Mouse (Mus musculus) heart, adult 18-20 months (tissue): ENCODE measurements around the gene Qdpr. TPM values are rescaled to one million over a fixed set of nuclear protein-coding genes. Genes with fewer than 3 reads are reported as not detected.
"Not testable (repeated sequence)": the region's sequence is repeated elsewhere in the genome, so short reads cannot be mapped to it uniquely, and the experiment has no call there.

Experiments
- DNase-seq, 2 experiments: peaks; one replicate each; pipeline ENCODE4 v3.0.0; 2021 to 2022; ENCODE audit warnings: mixed read lengths in 1 of 2
- total RNA-seq, 2 experiments: library from RNA; stranded (reverse); gene quantifications; 2 replicates each; pipeline ENCODE4 v1.2.3; 2021

The Qdpr gene
- total RNA-seq, 2 experiments from 2014 or later: 90.5 to 92.1 TPM

DNA sequence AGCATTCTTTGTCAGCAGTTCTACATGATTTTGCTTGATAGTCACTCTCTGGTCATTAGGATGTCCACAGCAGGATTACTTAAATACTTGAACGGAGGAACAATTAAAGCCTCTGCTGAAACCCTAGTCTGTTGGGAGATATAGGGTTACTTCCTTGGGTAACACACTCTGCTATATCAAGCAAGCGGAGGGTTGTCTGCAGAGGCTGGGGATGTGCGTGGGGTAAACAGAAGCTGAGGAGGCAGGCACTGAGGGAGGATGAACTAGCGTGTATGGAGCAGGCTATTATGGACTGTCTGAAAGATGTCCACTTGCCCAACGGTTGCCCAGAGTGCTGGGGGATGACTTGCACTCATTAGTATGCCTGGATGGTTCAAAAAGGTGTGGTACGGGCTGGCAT is 3.4 kb upstream of the Qdpr start, which contains the start of gene Clrn2:
Gene Clrn2 (plus strand): TSS at position 301 of the 400 bp plus-strand sequence.
- DNase-seq: no peak

- DNase-seq: peak in 1 of 2 experiments; percentile 14
Observed at GRCm38 (mm10) chr5:45449206-45449605, 830 bp downstream of the Qdpr start.

DNA sequence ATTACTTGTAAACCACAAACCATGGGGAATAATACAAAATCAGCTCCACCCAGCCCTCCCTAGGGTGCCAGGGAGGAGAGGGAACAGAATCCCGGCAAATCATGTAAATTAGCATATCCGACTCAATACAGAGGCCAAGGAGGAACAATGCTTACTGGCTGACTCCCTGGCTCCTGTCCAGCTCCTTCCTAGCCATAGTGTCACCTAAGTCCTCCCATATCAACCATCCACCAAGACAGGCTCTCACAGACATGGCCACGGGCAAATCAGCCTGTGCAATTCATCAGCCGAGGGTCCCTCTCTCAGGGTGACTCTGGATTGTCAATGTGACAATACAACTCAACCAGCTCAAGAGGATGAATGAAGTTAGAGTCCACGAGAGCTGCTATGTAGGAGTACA is 1.4 kb downstream of the Qdpr start:
- no peak for DNase-seq

DNA sequence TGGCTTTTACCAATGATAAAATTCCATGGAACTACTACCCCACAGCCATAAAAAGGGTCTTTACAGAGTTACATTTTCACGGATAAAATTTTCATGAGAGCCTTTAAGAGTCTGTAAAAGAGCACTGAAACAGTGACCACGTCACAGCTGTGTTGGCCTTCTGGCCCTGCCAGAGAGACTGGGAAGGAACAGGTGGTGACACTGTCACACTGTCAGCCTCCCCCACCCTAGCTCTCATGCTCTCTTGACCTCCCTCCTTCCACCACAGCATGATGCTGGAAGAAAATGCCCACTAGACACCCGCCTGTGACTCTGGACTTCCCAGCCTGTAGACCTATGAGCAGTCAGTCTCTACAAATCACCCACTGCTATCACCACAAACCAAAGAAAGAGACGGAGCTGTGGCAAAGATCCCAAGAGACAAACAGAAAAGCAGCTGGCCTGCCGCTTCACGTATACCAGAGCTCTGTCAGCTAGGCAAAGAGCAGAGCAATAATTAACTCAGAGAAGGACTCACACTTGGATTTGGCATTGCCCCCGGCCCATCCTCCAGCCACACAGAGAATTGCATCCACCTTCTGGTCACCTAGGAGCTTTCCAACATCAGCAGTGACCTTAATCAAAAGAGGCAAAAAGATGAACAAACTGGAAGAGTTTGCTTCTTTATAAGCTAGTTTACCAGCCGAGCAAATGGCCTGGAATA is 5.8 kb downstream of the Qdpr start:
- no peak for DNase-seq

DNA sequence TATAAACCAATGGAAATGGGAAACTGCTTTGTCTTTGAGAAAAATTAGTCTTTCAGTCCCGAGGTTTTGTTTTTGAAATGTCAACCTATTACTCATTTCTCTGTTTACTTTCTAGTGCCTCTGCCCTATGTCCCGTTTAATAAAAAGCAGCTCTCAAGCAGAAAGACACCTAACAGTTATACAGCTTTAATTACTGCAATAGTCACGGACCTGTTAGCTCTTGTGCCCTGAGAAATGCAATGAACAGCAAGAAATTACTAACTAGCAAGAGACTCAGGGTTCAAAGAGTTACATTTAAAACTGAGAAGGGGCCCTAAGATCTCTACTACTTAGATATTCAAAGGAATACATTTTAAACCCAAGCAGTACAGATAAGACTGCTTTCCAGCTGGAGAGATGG is 8.3 kb downstream of the Qdpr start:
- DNase-seq: no peak

- DNase-seq: peak; percentile 35 to 48
Observed at GRCm38 (mm10) chr5:45441124-45441523, 8.9 kb downstream of the Qdpr start.

- DNase-seq: no peak
Observed at GRCm38 (mm10) chr5:45438301-45438700, 11.7 kb downstream of the Qdpr start.

DNA sequence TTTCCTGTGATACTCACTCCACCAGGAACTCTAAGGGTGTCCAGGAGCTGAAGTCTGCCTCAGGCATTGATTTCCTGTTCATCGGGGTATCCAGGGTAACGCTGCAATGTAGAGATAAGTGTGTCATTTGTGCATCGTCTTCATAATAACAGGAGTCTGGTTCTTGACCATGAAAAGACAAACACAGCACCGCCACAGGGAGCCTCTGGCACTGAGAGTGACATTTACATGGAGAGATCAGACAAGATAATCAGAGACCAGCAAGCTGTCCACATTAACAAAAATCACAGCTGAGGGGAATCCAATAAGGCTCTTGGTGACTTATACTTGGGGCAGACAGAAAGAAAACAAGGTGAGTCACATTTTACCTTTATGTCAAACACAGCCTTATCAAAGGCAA is 12.2 kb downstream of the Qdpr start:
- no peak for DNase-seq

GRCm38 (mm10) chr5:45435967-45436950 is 13.8 kb downstream of the Qdpr start:
- DNase-seq: no peak

GRCm38 (mm10) chr5:45427891-45428290 is 22.1 kb downstream of the Qdpr start:
- no peak for DNase-seq

- DNase-seq: no peak
Observed at GRCm38 (mm10) chr5:45426416-45427034, 23.5 kb downstream of the Qdpr start.

- DNase-seq: not testable (repeated sequence)
Observed at GRCm38 (mm10) chr5:45425771-45426170, 24.3 kb downstream of the Qdpr start.

- DNase-seq: peak in 1 of 2 experiments; percentile 63
Observed at GRCm38 (mm10) chr5:45424021-45424886, 25.8 kb downstream of the Qdpr start.

- no peak for DNase-seq
Observed at GRCm38 (mm10) chr5:45421881-45422844, 27.9 kb downstream of the Qdpr start.

GRCm38 (mm10) chr5:45419841-45420638 is 30.0 kb downstream of the Qdpr start:
- DNase-seq: no peak

DNA sequence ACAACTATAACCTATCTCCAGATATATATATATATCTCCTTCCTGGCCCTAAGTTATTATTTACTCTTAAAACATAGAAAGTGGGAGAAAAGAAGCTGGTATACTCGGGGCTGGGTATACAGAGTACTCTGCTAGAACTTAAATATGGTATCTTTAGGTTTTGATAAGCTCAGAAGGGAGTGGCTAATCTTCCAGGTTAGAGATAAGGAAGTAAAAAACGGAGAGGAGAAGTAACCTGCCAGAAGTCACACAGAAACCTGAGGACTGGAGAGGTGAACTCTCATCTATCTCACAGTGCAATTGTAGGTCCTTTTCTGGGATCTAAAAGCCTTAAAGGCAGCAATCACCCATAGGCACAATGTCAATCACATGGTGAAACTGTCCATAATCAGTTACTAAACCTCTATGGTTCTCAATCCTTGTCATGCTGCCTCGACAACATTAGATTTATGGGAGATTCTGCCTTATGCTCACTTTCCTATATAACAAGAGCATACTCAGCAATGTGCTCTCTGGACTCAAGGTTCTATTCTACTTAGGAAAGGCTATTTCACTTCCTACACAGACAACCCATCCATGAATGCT is 32.1 kb downstream of the Qdpr start:
- DNase-seq: no peak

DNA sequence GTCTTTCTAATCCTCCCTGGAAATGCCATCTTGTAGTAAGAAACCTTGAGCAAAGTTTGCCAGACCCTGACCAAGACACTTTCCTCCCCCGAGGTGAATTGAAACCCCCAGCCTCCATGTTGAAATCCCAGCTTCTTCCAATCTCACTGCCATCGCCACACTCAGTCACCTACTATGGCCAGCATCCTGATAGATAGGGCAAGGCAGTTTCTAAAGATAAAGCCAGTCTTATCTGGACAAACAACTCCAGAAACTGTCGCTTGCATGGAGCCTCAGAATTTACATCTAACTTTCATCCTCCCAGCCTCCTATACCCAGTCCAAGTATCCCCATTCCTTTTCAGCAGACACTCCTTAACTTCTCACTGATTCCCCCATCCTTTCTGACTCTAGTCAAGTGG is 33.6 kb downstream of the Qdpr start:
- no peak for DNase-seq

GRCm38 (mm10) chr5:45406129-45406528 is 43.9 kb downstream of the Qdpr start:
- no peak for DNase-seq

DNA sequence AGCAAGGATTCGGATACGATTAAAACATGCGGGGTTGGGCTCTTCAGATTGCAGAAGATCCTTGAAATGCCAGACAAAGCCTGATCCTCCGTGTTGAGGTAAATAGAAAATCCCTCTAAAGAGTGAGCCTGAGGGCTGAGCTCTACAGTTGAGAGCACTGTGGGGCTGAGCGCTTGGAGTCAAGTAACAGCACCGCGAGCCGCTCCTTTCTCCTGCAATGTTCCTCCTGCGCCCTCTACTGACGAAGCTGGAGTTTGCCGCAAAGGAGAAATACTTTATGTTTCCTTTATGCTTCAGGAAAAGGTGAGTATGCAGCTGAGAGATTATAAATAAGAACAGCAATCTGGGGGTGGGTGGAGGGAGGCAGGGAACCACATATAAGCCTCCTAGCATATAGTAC is 47.4 kb downstream of the Qdpr start:
- DNase-seq: peak; percentile 52 to 85
